Mouse (Mus musculus): ENCODE results near the gene 6430628N08Rik. TPM values are rescaled to one million over a fixed set of nuclear protein-coding genes. Genes with fewer than 3 reads are reported as not detected.

Gene 6430628N08Rik
- total RNA-seq, 2 experiments from 2014 or later: 0.27 to 0.37 TPM

DNA sequence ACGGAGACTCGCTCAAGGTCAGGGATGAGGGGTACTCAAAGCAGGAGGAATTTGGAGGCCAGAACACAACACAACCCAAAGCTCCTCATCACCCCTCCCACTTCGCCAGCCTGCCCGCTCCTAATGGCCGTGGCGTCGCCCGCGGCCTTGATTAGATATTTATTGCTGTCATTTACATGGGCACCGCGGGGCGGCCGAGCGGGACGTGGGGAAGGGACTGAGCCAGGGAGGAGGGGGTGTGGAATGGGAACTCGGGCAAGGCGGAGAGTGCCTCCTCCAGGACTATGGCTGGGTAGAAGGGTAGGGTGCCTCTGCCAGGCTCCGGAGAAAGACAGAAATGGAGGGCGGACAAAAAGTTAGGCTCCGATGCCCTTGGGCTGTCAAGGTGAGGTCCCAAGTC lies 46.2 kb downstream of the 6430628N08Rik start:
- DNase-seq (ENCODE audit: low spot score in 2 of 2): no peak
- intact Hi-C loops (cut with DNase I): loop anchor here (2.0 to 5.0 kb wide), 2 partner anchors 878 to 1029 kb away; partner anchors contain the start of gene Foxd2

DNA sequence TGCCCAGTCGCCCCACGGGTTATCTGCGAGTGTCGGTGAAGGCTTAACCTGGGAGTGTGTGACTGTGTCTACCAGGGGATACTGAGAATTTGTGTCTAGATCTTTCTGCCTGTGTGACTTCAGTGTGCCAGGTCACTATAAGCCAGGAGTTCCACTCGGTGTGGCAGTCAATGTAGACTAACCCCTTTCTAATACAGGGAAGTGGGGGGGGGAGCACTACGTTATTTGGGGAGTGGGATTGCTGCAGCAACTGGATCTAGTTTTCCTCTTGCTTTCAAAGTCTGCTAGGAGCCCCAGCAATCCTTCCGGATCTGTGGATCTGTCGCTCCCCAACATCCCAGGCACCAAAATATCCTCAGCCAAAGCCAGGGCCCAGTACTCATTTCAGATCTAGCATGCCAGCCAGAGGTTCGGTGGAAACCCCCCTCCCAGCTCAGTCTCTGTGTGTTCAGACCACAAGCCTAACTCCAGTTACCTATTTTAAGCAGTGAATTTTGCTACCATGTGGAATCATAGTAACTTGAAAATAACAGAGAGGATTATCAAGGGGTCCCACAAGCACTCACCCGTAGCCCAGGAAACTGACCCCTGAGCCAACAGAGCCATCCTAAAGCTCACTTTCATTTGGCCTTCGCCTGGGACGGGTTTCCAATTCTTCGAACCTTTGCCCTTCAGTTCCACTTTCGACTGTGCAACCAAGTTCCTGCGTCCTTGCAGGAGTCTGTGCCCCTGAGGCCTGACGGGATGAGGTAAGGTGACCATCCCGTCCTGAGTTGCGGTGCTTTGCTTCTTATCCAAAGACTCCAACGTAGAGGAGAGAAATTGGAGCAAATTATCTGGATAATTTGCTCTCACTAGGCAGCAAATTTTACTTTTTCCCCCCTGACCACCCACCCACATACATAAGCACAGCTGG lies 46.9 kb downstream of the 6430628N08Rik start:
- intact Hi-C loops (cut with DNase I): loop anchor here (2.0 to 5.0 kb wide), 2 partner anchors 879 to 1030 kb away; partner anchors contain the start of gene Foxd2
- no peak for DNase-seq (ENCODE audit: low spot score in 2 of 2)

DNA sequence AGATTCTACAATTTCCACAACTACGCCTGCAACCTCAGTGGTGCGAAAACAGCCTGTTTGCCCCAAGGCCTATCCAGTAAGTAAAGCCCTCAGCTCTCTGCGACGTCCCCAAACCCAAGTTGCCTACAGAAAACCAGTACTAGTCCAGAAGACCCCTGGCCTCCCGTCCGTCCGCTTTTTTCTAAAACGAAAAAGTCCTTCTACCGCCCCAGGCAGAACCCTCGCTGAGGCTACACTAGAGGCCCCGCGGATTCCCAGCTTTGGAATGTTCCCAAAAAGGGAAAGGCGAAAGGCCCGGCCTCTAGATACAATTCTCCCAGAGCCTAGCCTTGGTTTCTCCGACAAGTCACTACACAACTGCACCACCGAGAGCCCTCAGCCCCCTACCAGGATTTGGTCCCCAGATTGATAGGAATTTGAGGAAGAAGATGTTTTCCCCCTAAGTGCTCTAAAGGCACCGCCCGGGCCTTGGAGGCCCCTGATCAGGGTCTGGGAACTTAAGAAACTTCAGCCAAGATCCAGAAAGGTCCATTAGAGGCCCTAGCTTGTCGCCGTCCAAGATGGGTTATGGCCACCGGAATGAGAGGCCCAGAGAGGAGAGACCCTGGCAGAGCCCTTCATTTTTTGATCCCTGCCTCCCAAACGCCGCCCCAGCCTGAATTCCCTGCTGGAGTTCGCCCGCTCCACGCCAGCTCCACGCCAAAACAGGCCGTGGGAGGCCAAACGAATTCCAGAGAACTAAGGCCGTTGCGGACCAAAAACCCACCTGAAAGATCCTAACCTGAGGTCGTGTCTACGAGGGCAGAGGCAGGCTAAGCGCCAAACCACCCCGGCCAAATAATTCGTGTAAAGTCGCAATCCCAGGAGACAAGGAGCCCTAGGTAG lies 48.1 kb downstream of the 6430628N08Rik start:
- DNase-seq (ENCODE audit: low spot score in 2 of 2): peak in 1 of 2 experiments; percentile 33
- intact Hi-C loops (cut with DNase I): loop anchor here (5.0 kb wide), 1 partner anchor 1031 kb away; the partner anchor contains the start of gene Foxd2

DNA sequence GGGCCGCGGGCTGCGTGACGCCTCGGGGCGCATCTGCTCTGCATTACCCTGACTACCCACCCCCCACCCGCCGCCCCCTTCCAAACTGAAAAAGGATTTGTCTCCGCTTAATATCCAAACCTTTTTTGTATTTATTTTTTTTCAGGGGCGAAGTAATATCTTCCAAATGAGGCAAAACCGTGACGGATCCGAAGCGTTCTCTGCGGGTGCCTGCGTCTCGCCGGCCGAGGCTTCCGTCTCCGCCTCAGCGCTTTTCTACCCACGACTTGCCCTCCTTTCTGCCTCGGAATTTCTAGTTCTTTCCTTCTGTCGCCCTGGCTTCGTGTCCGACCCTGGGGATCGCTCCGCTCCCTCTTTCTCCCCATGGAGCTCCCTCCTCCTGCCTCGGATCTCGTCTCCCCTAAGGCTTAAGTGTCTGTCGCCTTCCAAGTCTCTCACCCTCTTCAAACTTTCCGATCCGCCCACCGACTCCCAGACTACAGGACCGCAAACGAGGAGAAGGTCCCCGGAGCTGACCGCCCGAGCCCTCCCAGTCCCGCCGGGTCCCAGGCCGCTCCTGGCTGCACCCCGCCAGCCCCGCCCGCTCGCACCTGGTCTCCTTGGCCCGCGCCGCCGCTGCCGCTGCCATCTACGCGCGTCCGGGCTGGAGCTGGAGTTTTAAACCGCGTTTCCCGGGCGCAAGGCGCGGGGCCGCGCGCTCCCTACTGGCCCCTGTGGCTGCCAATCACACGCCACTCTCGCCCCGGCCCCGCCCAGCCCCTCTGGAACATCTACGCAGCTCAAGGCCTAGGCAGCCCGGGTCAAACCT lies 49.0 kb downstream of the 6430628N08Rik start, which contains the start of gene Dmbx1:
TSS of gene Dmbx1 (minus strand) at position 632 of the 808 bp plus-strand sequence.
- no peak for DNase-seq (ENCODE audit: low spot score in 2 of 2)
- intact Hi-C loops (cut with DNase I): loop anchor here (5.0 kb wide), 1 partner anchor 1032 kb away; the partner anchor contains the start of gene Foxd2

DNA sequence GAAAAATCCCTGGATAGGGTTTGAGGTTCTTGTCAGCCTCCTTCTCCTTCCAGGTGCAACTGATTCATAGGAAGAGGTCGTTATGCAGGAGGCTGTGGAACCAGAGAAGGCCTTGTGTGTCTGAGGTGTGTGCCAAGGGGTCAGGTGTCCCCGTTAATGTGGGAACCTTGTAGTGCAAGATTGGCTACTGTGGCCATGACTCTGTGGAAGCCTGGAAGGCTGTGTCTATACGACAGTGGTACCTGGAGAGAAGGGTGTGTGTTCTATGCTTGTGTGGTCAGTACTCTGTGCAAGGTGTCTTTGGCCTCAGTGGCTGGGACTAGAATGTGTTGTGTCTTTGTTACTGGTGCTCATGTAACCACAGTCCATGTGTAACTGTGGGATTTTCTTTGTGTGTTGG lies 50.2 kb downstream of the 6430628N08Rik start:
- intact Hi-C loops (cut with DNase I): no loop called here
- no peak for DNase-seq (ENCODE audit: low spot score in 2 of 2)

DNA sequence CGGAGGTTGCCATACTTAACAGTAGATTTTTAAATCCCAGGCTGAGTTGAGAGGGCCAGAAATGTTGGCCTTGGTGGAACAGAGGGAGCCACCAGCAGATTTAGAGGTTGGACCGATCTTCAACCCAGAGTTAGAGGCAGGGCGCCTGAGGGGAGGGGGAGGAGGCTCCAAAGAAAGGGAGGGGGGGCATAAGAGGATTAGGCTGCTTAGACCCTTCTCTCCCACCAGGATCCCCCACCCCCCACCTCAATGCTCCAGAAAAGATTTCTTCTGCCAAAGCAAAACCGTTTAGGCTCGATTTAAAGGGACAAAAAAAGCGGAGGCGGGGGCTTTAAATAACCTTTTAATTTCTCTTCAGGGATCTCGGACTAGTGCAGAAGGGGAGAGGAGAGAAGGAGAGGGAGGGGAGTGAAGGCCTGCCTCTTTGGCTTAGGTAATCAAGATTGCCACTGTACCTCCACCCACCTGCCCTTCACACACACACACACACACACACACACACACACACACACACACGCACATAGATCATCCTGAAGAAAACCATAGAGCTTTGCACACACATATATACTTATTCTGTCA lies 50.9 kb downstream of the 6430628N08Rik start:
- DNase-seq (ENCODE audit: low spot score in 2 of 2): no peak
- intact Hi-C loops (cut with DNase I): no loop called here

DNA sequence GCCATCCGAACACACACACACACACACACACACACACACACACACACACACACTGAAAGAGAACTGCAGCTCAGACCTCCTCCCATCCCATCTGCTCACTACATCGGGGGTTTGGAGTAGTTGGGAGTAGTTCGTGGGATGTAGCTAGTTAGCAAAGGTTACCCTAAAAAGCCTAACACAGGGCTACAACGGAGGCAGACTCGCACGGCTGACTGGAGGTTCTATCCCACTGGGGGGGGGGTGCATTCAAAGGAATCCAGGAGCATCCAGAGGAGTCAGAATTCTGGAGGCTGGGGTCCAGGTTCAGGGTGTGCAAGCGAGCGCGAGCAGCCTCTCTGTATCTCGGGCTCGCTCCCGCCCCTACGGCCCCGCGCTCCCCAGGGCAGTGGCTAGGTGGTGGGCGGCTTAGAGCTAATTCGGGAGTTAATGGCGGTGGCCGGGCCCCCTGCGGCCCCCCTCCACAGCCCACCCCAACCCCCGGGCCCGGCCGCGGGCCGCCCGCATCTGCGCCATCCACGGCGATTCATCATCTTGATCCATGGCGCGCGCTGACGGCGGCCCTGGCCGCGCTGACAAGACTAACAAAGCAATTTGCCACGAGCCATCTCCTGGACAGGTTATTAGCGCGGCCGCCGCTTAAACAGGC lies 53.3 kb downstream of the 6430628N08Rik start:
- DNase-seq (ENCODE audit: low spot score in 2 of 2): no peak
- intact Hi-C loops (cut with DNase I): no loop called here

Other genes starting within 250 kb of the 6430628N08Rik start
- gene Cyp4b1, start 242.9 kb upstream of the 6430628N08Rik start, total RNA-seq (2021): 1 to 10 TPM; 2.2 to 2.6 TPM
- 10 to 100 TPM; 50.9 to 52.1 TPM for gene Efcab14, start 152.9 kb upstream of the 6430628N08Rik start, total RNA-seq (2021)
- gene Tex38, start 109.6 kb upstream of the 6430628N08Rik start, total RNA-seq (2021): not detected
- gene Atpaf1, start 105.9 kb upstream of the 6430628N08Rik start, total RNA-seq (2021): 10 to 100 TPM; 53.1 to 63.6 TPM
- 1 to 10 TPM; 3.3 to 4.4 TPM for gene Mob3c, start 62.6 kb upstream of the 6430628N08Rik start, total RNA-seq (2021)
- gene Mknk1, start 51.5 kb upstream of the 6430628N08Rik start, total RNA-seq (2021): 10 to 100 TPM; 33.1 to 38.6 TPM
- under 1 TPM; 0.21 to 0.23 TPM for gene Kncn, start 6.3 kb upstream of the 6430628N08Rik start, total RNA-seq (2021)
- gene Dmbx1, start 49.3 kb downstream of the 6430628N08Rik start, total RNA-seq (2021): not detected
- gene Faah, start 127.3 kb downstream of the 6430628N08Rik start, total RNA-seq (2021): 10 to 100 TPM; 88.4 to 89.8 TPM
- gene Nsun4, start 163.2 kb downstream of the 6430628N08Rik start, total RNA-seq (2021): 10 to 100 TPM; 10.7 to 11.4 TPM
- 100 to 1,000 TPM; 444 to 446 TPM for gene Uqcrh, start 184.4 kb downstream of the 6430628N08Rik start, total RNA-seq (2021)
- gene Lrrc41, start 184.6 kb downstream of the 6430628N08Rik start, total RNA-seq (2021): 10 to 100 TPM; 45.3 to 47.7 TPM
- gene Rad54l, start 233.0 kb downstream of the 6430628N08Rik start, total RNA-seq (2021): under 1 TPM; 0.32 to 0.64 TPM
- gene Pomgnt1, start 233.2 kb downstream of the 6430628N08Rik start, total RNA-seq (2021): 10 to 100 TPM; 73.5 to 77.6 TPM